Mouse (Mus musculus): ENCODE results near the gene Elmsan1. TPM values are rescaled to one million over a fixed set of nuclear protein-coding genes. Genes with fewer than 3 reads are reported as not detected.

Elmsan1 gene
- polyA plus RNA-seq, 1 experiment, result 10.1 TPM

GRCm38 (mm10) chr12:84180090-84180489 lies 38.6 kb downstream of the Elmsan1 start:
- Histone ChIP-seq H3K4me3 (replicated peaks) (peak overlapping the region; percentile 70), H3K4me1 (peaks cover 89% of the 10 kb centered on the region), H3K9me3 (no peaks in the 10 kb centered on the region), H3K36me3 (replicated peaks; ENCODE audit: low read length) (peaks cover 32% of the 10 kb centered on the region), H3K27me3 (replicated peaks) (no peaks in the 10 kb centered on the region)
- no peak for TF ChIP-seq FLI1 (IDR thresholded peaks at IDR 0.05; ENCODE audit: low read length)
- no peak for TF ChIP-seq GATA1 (IDR thresholded peaks at IDR 0.05; ENCODE audit: borderline replicate concordance, low read length)

- peaks cover 92% of the 10 kb centered on the region for H3K4me1 ChIP-seq
- peak overlapping the region; percentile 53 for H3K4me3 ChIP-seq (replicated peaks)
- TF ChIP-seq GATA1 (IDR thresholded peaks at IDR 0.05; ENCODE audit: borderline replicate concordance, low read length) (no peak), FLI1 (IDR thresholded peaks at IDR 0.05; ENCODE audit: low read length) (no peak)
- H3K27me3 ChIP-seq (replicated peaks), result no peaks in the 10 kb centered on the region
- H3K36me3 ChIP-seq (replicated peaks; ENCODE audit: low read length), result peaks cover 30% of the 10 kb centered on the region
- H3K9me3 ChIP-seq, result no peaks in the 10 kb centered on the region
Measured at GRCm38 (mm10) chr12:84178652-84179445, 39.8 kb downstream of the Elmsan1 start.

- H3K36me3 ChIP-seq (replicated peaks; ENCODE audit: low read length), result peaks cover 36% of the 10 kb centered on the region
- no peak for TF ChIP-seq GATA1 (IDR thresholded peaks at IDR 0.05; ENCODE audit: borderline replicate concordance, low read length)
- H3K27me3 ChIP-seq (replicated peaks), result no peaks in the 10 kb centered on the region
- H3K4me3 ChIP-seq (replicated peaks), result peak overlapping the region; percentile 71
- H3K4me1 ChIP-seq, result peaks cover 95% of the 10 kb centered on the region
- no peaks in the 10 kb centered on the region for H3K9me3 ChIP-seq
Measured at GRCm38 (mm10) chr12:84178052-84178451, 40.6 kb downstream of the Elmsan1 start.

GRCm38 (mm10) chr12:84176886-84177765 lies 41.6 kb downstream of the Elmsan1 start:
- no peak for TF ChIP-seq FLI1 (IDR thresholded peaks at IDR 0.05; ENCODE audit: low read length)
- TF ChIP-seq GATA1 (IDR thresholded peaks at IDR 0.05; ENCODE audit: borderline replicate concordance, low read length), result no peak
- Histone ChIP-seq H3K9me3 (no peaks in the 10 kb centered on the region), H3K4me3 (replicated peaks) (peak overlapping the region; percentile 92), H3K27me3 (replicated peaks) (no peaks in the 10 kb centered on the region), H3K36me3 (replicated peaks; ENCODE audit: low read length) (peaks cover 41% of the 10 kb centered on the region), H3K4me1 (peaks cover 97% of the 10 kb centered on the region)

GRCm38 (mm10) chr12:84176126-84176769 lies 42.4 kb downstream of the Elmsan1 start:
- H3K27me3 ChIP-seq (replicated peaks), result no peaks in the 10 kb centered on the region
- no peak for TF ChIP-seq FLI1 (IDR thresholded peaks at IDR 0.05; ENCODE audit: low read length)
- TF ChIP-seq GATA1 (IDR thresholded peaks at IDR 0.05; ENCODE audit: borderline replicate concordance, low read length), result no peak
- peaks cover 97% of the 10 kb centered on the region for H3K4me1 ChIP-seq
- peak overlapping the region; percentile 92 for H3K4me3 ChIP-seq (replicated peaks)
- no peaks in the 10 kb centered on the region for H3K9me3 ChIP-seq
- H3K36me3 ChIP-seq (replicated peaks; ENCODE audit: low read length), result peaks cover 44% of the 10 kb centered on the region

- TF ChIP-seq GATA1 (IDR thresholded peaks at IDR 0.05; ENCODE audit: borderline replicate concordance, low read length) (no peak), FLI1 (IDR thresholded peaks at IDR 0.05; ENCODE audit: low read length) (peak; percentile 84)
- H3K9me3 ChIP-seq, result no peaks in the 10 kb centered on the region
- H3K4me3 ChIP-seq (replicated peaks), result peak overlapping the region; percentile 92
- H3K27me3 ChIP-seq (replicated peaks), result no peaks in the 10 kb centered on the region
- peaks cover 97% of the 10 kb centered on the region for H3K4me1 ChIP-seq
- H3K36me3 ChIP-seq (replicated peaks; ENCODE audit: low read length), result peaks cover 46% of the 10 kb centered on the region
Measured at GRCm38 (mm10) chr12:84175659-84176061, 43.0 kb downstream of the Elmsan1 start.

- Histone ChIP-seq H3K4me3 (replicated peaks) (peak overlapping the region; percentile 83), H3K27me3 (replicated peaks) (no peaks in the 10 kb centered on the region), H3K9me3 (no peaks in the 10 kb centered on the region), H3K36me3 (replicated peaks; ENCODE audit: low read length) (peaks cover 53% of the 10 kb centered on the region), H3K4me1 (peaks cover 97% of the 10 kb centered on the region)
- TF ChIP-seq FLI1 (IDR thresholded peaks at IDR 0.05; ENCODE audit: low read length) (no peak), GATA1 (IDR thresholded peaks at IDR 0.05; ENCODE audit: borderline replicate concordance, low read length) (no peak)
Measured at GRCm38 (mm10) chr12:84174871-84175270, 43.8 kb downstream of the Elmsan1 start.

- H3K4me3 ChIP-seq (replicated peaks), result peak overlapping the region; percentile 83
- H3K4me1 ChIP-seq, result peaks cover 97% of the 10 kb centered on the region
- H3K27me3 ChIP-seq (replicated peaks), result no peaks in the 10 kb centered on the region
- H3K36me3 ChIP-seq (replicated peaks; ENCODE audit: low read length), result peaks cover 58% of the 10 kb centered on the region
- no peak for TF ChIP-seq FLI1 (IDR thresholded peaks at IDR 0.05; ENCODE audit: low read length)
- TF ChIP-seq GATA1 (IDR thresholded peaks at IDR 0.05; ENCODE audit: borderline replicate concordance, low read length), result no peak
- no peaks in the 10 kb centered on the region for H3K9me3 ChIP-seq
Measured at GRCm38 (mm10) chr12:84174190-84174811, 44.4 kb downstream of the Elmsan1 start.

GRCm38 (mm10) chr12:84173309-84173915 lies 45.3 kb downstream of the Elmsan1 start:
- TF ChIP-seq GATA1 (IDR thresholded peaks at IDR 0.05; ENCODE audit: borderline replicate concordance, low read length), result no peak
- TF ChIP-seq FLI1 (IDR thresholded peaks at IDR 0.05; ENCODE audit: low read length), result no peak
- Histone ChIP-seq H3K4me1 (peaks cover 93% of the 10 kb centered on the region), H3K27me3 (replicated peaks) (no peaks in the 10 kb centered on the region), H3K36me3 (replicated peaks; ENCODE audit: low read length) (peaks cover 62% of the 10 kb centered on the region), H3K4me3 (replicated peaks) (peak overlapping the region; percentile 83), H3K9me3 (no peaks in the 10 kb centered on the region)

Data from megakaryocyte, embryonic 14.5 days (primary cell).